Mouse (Mus musculus) B cell, adult 2 months (primary cell): ENCODE measurements around the gene Pbx1.

ENCODE experiments used
- DNase-seq, 2 experiments: peaks; one replicate each; pipeline ENCODE4 v3.0.0; 2022

Gene Pbx1

GRCm38 (mm10) chr1:168215896-168216747 is 215.9 kb downstream of the Pbx1 start:
- no peak for DNase-seq

GRCm38 (mm10) chr1:168215468-168215867 is 216.6 kb downstream of the Pbx1 start:
- DNase-seq = no peak

- DNase-seq = peak; percentile 12 to 41
These were observed 218.0 kb downstream of the Pbx1 start for GRCm38 (mm10) chr1:168214040-168214443.

- DNase-seq = no peak
These were observed 218.5 kb downstream of the Pbx1 start for GRCm38 (mm10) chr1:168213595-168213994.

- DNase-seq = no peak
These were observed 221.7 kb downstream of the Pbx1 start for GRCm38 (mm10) chr1:168210401-168210800.

- no peak for DNase-seq
These were observed 231.4 kb downstream of the Pbx1 start for GRCm38 (mm10) chr1:168200570-168201156.

GRCm38 (mm10) chr1:168198276-168198675 is 233.8 kb downstream of the Pbx1 start:
- DNase-seq = no peak

- no peak for DNase-seq
These were observed 234.2 kb downstream of the Pbx1 start for GRCm38 (mm10) chr1:168197908-168198258.

- no peak for DNase-seq
These were observed 234.7 kb downstream of the Pbx1 start for GRCm38 (mm10) chr1:168197195-168197907.

- no peak for DNase-seq
These were observed 238.7 kb downstream of the Pbx1 start for GRCm38 (mm10) chr1:168193364-168193763.

GRCm38 (mm10) chr1:168182816-168183215 is 249.3 kb downstream of the Pbx1 start:
- DNase-seq = no peak

GRCm38 (mm10) chr1:168180622-168181441 is 251.2 kb downstream of the Pbx1 start:
- DNase-seq = no peak

GRCm38 (mm10) chr1:168179691-168180090 is 252.4 kb downstream of the Pbx1 start:
- DNase-seq = no peak

- DNase-seq = no peak
These were observed 253.5 kb downstream of the Pbx1 start for GRCm38 (mm10) chr1:168178611-168179010.

- no peak for DNase-seq
These were observed 256.5 kb downstream of the Pbx1 start for GRCm38 (mm10) chr1:168175586-168175985.

- DNase-seq = no peak
These were observed 262.3 kb downstream of the Pbx1 start for GRCm38 (mm10) chr1:168169791-168170190.

GRCm38 (mm10) chr1:168169052-168169779 is 262.9 kb downstream of the Pbx1 start:
- no peak for DNase-seq

GRCm38 (mm10) chr1:168167781-168168180 is 264.3 kb downstream of the Pbx1 start:
- DNase-seq = no peak

- no peak for DNase-seq
These were observed 265.2 kb downstream of the Pbx1 start for GRCm38 (mm10) chr1:168166841-168167240.

- DNase-seq = no peak
These were observed 267.1 kb downstream of the Pbx1 start for GRCm38 (mm10) chr1:168164945-168165344.

GRCm38 (mm10) chr1:168163521-168164233 is 268.4 kb downstream of the Pbx1 start:
- DNase-seq = no peak
